Mouse (Mus musculus) stomach, embryonic 16.5 days (tissue): ENCODE data around the gene Slc12a4. TPM values are rescaled to one million over a fixed set of nuclear protein-coding genes. Genes with fewer than 3 reads are reported as not detected.
A peak's percentile ranks its signal among the peaks of the same experiment; 100 is the strongest.

Experiments
- ATAC-seq: fragments of 200-750 bp; cut with Nextera tagmentation; 2 replicates; pipeline ENCODE4 v1.8.0; 2017; ENCODE audit warnings: moderate number of reproducible peaks, moderate TSS enrichment; ENCODE audit not compliant: insufficient read depth, low FRiP score
- H3K27ac ChIP-seq: fragments of 300-500 bp; sonication (generic); 2 replicates; pipeline ENCODE4 v1.5.1; 2014; ENCODE audit warnings: low read length
- H3K27me3 ChIP-seq: fragments of 300-500 bp; sonication (generic); 2 replicates; pipeline ENCODE4 v1.6.1; 2014; ENCODE audit warnings: low read length, control low read depth, mixed read lengths; ENCODE audit not compliant: control insufficient read depth, insufficient read depth
- H3K36me3 ChIP-seq: fragments of 300-500 bp; sonication (generic); 2 replicates; pipeline ENCODE4 v1.6.1; 2014; ENCODE audit warnings: low read length; ENCODE audit not compliant: control insufficient read depth, insufficient read depth
- H3K4me1 ChIP-seq: fragments of 300-500 bp; sonication (generic); 2 replicates; pipeline ENCODE4 v1.6.1; 2014; ENCODE audit warnings: low read length, control low read depth, mixed read lengths; ENCODE audit not compliant: control insufficient read depth, insufficient read depth
- H3K4me2 ChIP-seq: fragments of 300-500 bp; sonication (generic); 2 replicates; pipeline ENCODE4 v1.6.1; 2014; ENCODE audit warnings: low read depth, low read length, mixed read lengths
- H3K4me3 ChIP-seq: fragments of 300-500 bp; sonication (generic); replicated peaks from 2 replicates; pipeline ENCODE4 v1.5.1; 2014; ENCODE audit warnings: mild to moderate bottlenecking, low read length
- H3K9ac ChIP-seq: fragments of 300-500 bp; sonication (generic); 2 replicates; pipeline ENCODE4 v1.6.1; 2014; ENCODE audit warnings: low read length
- H3K9me3 ChIP-seq: fragments of 300-500 bp; sonication (generic); replicated peaks from 2 replicates; pipeline ENCODE4 v1.6.1; 2016; ENCODE audit warnings: low read length, control low read depth; ENCODE audit not compliant: control insufficient read depth
- WGBS: fragments of 180-500 bp; shearing (Covaris S2); extraction: QIAGEN DNeasy Blood & Tissue Kit; methylation state at CpG from one replicate; pipeline ENCODE4 v1.1.7; 2014; 5-methylcytosine and 5-hydroxymethylcytosine counted together
- polyA plus RNA-seq: library from polyadenylated mRNA; unstranded; fragments of >200 nt; fragmentation: Nextera tagmentation; extraction: Ambion mirVana; gene quantifications from 2 replicates; pipeline ENCODE4 v1.2.1, GENCODE M21; 2015

Gene Slc12a4
- polyA plus RNA-seq, 1 experiment from 2014 or later = 35.4 TPM

DNA sequence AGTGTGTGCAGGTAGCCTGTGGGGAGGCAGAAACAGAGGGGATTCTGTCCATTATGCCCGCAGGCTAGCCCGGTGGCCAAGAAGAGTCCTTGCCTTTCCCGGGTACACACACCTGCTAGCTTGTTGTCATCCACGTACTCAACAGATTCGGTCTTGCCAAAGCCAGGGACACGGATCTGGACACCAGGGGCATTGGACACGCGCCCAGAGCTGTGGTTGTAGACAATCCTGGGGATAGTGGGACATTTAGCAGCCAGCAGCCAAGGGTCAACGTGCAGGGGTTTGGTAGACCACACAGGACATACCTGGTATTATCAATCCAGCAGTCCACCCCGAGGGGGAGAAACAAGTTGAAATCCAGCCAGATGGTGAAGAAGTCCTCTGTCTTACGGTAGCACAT, 23.9 kb downstream of the Slc12a4 start:
- H3K9ac ChIP-seq = no peak overlapping the region
- peaks cover 21% of the 10 kb centered on the region for H3K36me3 ChIP-seq
- no peaks in the 10 kb centered on the region for H3K9me3 ChIP-seq
- H3K27ac ChIP-seq = no peak overlapping the region
- H3K4me3 ChIP-seq = no peak overlapping the region
- no peak overlapping the region for H3K4me2 ChIP-seq
- no peak for ATAC-seq
- no peaks in the 10 kb centered on the region for H3K27me3 ChIP-seq
- H3K4me1 ChIP-seq = no peaks in the 10 kb centered on the region
- WGBS = 90% methylated on average over 11 of the region's 11 CpGs

DNA sequence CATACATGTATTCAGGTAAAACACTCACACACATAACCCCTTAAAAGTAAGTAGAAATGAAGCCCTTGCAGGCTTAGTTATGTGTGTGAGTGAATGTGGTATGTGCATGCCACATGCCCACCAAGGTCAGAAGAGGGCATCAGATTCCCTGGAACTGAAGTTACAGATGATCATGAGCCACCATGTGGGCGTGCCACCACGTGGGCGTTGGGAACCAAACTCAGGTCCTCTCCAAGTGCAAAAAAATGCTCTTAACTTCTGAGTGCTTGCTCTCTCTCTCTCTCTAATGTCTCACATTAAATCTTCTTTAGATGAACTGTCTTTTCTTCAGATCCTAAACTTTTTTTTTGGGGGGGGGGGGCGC, 27.6 kb downstream of the Slc12a4 start, which contains the start of gene Psmb10:
Psmb10 (minus strand) TSS at position 139 of the 364 bp plus-strand sequence.
- 13% methylated on average over 4 of the region's 4 CpGs for WGBS
- peak within 1 kb of the TSS; percentile 85 for H3K9ac ChIP-seq
- 0 out of 2 replicates have a peak, but pooled peaks cover 6% of the 10 kb centered on the region for H3K4me1 ChIP-seq
- no peaks in the 10 kb centered on the region for H3K9me3 ChIP-seq
- H3K36me3 ChIP-seq = no peaks in the 10 kb centered on the region
- peak within 1 kb of the TSS; percentile 79 for H3K27ac ChIP-seq
- H3K4me2 ChIP-seq = peak within 1 kb of the TSS; percentile 73
- ATAC-seq = no peak
- H3K27me3 ChIP-seq = no peaks in the 10 kb centered on the region
- peak within 1 kb of the TSS; percentile 71 for H3K4me3 ChIP-seq

GRCm38 (mm10) chr8:105937496-105938305, 28.2 kb downstream of the Slc12a4 start:
- under 1% methylated on average over 33 of the region's 33 CpGs for WGBS
- peak; percentile 9; the same call in 1 of the 2 replicates for ATAC-seq
- no peaks in the 10 kb centered on the region for H3K27me3 ChIP-seq
- peak overlapping the region; percentile 79 for H3K27ac ChIP-seq
- H3K36me3 ChIP-seq = no peaks in the 10 kb centered on the region
- peak overlapping the region; percentile 73 for H3K4me2 ChIP-seq
- H3K4me3 ChIP-seq = peak overlapping the region; percentile 71
- 0 out of 2 replicates have a peak, but pooled peaks cover 6% of the 10 kb centered on the region for H3K4me1 ChIP-seq
- no peaks in the 10 kb centered on the region for H3K9me3 ChIP-seq
- H3K9ac ChIP-seq = peak overlapping the region; percentile 85

- Histone ChIP-seq H3K4me2 (peak overlapping the region; percentile 73), H3K9ac (peak overlapping the region; percentile 85), H3K27ac (peak overlapping the region; percentile 79), H3K27me3 (no peaks in the 10 kb centered on the region), H3K4me1 (0 out of 2 replicates have a peak, but pooled peaks cover 6% of the 10 kb centered on the region), H3K36me3 (no peaks in the 10 kb centered on the region), H3K9me3 (no peaks in the 10 kb centered on the region), H3K4me3 (peak overlapping the region; percentile 71)
- under 1% methylated on average over 30 of the region's 30 CpGs for WGBS
- peak; percentile 91 for ATAC-seq
Measured at GRCm38 (mm10) chr8:105936866-105937475, 28.9 kb downstream of the Slc12a4 start.

DNA sequence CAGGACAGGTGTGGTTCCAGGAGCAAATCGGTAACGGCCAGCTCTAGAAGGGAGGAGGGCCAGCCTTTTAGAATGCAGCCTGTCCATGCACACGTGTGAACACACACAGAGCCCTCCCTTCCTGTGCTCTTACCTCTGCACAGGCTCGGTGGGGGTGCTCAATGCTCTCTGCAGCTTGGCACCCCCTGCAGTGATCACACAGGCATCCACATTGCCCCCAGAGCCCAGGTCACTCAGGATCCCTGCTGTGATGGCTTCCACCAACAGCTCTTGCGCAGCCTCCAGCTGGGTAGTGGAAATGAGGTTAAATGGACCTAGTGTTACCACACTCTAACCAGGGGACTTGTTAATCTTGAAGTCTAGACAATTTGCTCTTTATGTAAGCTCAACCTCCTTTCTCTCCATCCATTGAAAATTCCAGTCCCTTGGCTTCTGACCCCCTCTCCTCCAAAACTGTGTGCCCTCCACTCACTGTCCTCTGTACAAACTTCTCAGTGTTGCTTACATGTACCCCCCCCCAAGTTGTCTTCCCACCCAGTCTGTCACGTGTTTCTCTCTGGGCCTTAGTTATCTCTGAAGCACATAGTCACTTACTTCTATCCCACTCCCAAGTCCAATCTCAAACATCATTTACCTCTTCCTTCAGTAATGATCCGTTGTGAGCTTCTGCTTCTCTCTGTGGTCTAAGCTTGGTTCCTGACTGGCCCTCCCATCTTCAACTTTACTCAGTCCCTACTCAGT, 29.9 kb downstream of the Slc12a4 start:
- Histone ChIP-seq H3K9ac (peak overlapping the region; percentile 85), H3K4me1 (0 out of 2 replicates have a peak, but pooled peaks cover 6% of the 10 kb centered on the region), H3K9me3 (no peaks in the 10 kb centered on the region), H3K27ac (peak overlapping the region; percentile 26; the same call in 1 of the 2 replicates), H3K4me2 (peak overlapping the region; percentile 73), H3K36me3 (no peaks in the 10 kb centered on the region), H3K27me3 (no peaks in the 10 kb centered on the region), H3K4me3 (peak overlapping the region; percentile 71)
- WGBS = 24% methylated on average over 7 of the region's 7 CpGs
- no peak for ATAC-seq

DNA sequence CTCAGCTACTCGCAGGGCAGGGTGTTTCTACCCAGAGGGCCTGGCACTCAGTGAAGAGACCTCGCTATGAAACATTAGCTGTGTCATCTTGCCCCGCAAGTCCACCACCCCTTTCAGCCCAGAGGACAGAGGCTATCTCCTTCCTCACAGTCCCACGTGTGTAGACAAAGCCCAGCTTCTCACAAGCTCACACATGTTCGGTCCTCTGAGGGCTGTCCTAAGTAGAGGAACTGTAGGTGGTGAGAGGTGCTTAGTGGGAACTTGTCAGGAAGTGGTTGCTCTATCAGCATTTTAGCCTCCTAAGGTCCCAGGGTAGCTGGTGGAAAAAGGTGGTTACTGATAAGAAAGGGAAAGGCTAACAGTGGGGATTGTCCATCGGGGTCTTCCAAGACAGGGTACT, 30.8 kb downstream of the Slc12a4 start:
- Histone ChIP-seq H3K4me2 (no peak overlapping the region), H3K9me3 (no peaks in the 10 kb centered on the region), H3K36me3 (no peaks in the 10 kb centered on the region), H3K27me3 (no peaks in the 10 kb centered on the region), H3K9ac (no peak overlapping the region), H3K4me1 (0 out of 2 replicates have a peak, but pooled peaks cover 6% of the 10 kb centered on the region), H3K27ac (no peak overlapping the region), H3K4me3 (no peak overlapping the region)
- WGBS = 67% methylated on average over 6 of the region's 6 CpGs
- no peak for ATAC-seq

GRCm38 (mm10) chr8:105933762-105934161, 32.1 kb downstream of the Slc12a4 start, which contains the start of gene Ctrl:
Gene Ctrl, minus strand, starts transcription at chr8:105933862.
- no peaks in the 10 kb centered on the region for H3K27me3 ChIP-seq
- ATAC-seq = no peak
- H3K4me2 ChIP-seq = no peak within 1 kb of the TSS
- H3K9me3 ChIP-seq = no peaks in the 10 kb centered on the region
- WGBS = 86% methylated on average over 2 of the region's 2 CpGs
- no peak within 1 kb of the TSS for H3K4me3 ChIP-seq
- H3K36me3 ChIP-seq = no peaks in the 10 kb centered on the region
- no peak within 1 kb of the TSS for H3K27ac ChIP-seq
- 0 out of 2 replicates have a peak, but pooled peaks cover 6% of the 10 kb centered on the region for H3K4me1 ChIP-seq
- H3K9ac ChIP-seq = no peak within 1 kb of the TSS

- WGBS = 87% methylated on average over 11 of the region's 11 CpGs
- H3K27me3 ChIP-seq = no peaks in the 10 kb centered on the region
- no peak for ATAC-seq
- no peak overlapping the region for H3K4me3 ChIP-seq
- no peak overlapping the region for H3K4me2 ChIP-seq
- no peak overlapping the region for H3K9ac ChIP-seq
- 0 out of 2 replicates have a peak, but pooled peaks cover 6% of the 10 kb centered on the region for H3K4me1 ChIP-seq
- no peaks in the 10 kb centered on the region for H3K36me3 ChIP-seq
- no peak overlapping the region for H3K27ac ChIP-seq
- H3K9me3 ChIP-seq = no peaks in the 10 kb centered on the region
Measured at GRCm38 (mm10) chr8:105932525-105932924, 33.4 kb downstream of the Slc12a4 start.
